ENCODE assay signal across 25 mouse cellular contexts in the genomic region with DNA sequence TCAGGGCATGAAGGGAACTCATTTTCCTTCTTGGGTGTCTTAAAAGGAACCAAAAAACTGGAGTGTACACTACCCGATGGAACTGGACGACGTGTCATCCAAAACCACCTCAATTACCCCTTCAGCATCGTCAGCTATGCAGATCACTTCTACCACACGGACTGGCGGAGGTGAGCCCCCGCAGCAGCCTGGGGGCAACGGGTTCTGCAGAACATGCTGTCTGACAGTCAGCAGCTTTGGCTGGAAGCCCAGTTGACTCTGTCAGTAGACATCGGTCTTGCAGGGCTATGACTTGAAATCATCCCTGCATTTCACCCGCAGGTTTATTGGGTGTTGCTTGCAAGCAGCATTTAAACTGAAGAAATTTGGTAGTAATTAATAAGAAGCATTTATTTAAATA. TPM values are rescaled to one million over a fixed set of nuclear protein-coding genes. Genes with fewer than 3 reads are reported as not detected.
DNase-seq lines count a peak whose midpoint lies in the region; ATAC-seq and TF ChIP-seq lines count a peak whose summit lies in the region.
"Had no signal": no experiment of that assay in that cellular context is flagged by ENCODE, and none has a peak within 500 bp of the region (broad histone marks: within the 10 kb centered on the region; RNA-seq: fewer than 3 reads in every experiment).

No protein-coding gene starts in this region.

- no peaks in the 10 kb centered on the region for H3K4me1 ChIP-seq in hindbrain, embryonic 15.5 days (replicated peaks)
- peaks cover 4% of the 10 kb centered on the region; the same call in 1 of the 2 replicates for H3K4me1 ChIP-seq in hindbrain, embryonic 10.5 days (replicated peaks)
- H3K4me1 ChIP-seq in midbrain, embryonic 14.5 days (ENCODE audit: control insufficient read depth, insufficient read depth, low read length), result no peaks in the 10 kb centered on the region
- no peaks in the 10 kb centered on the region for H3K4me1 ChIP-seq in midbrain, embryonic 11.5 days (ENCODE audit: control insufficient read depth, insufficient read depth, low read length)
- H3K4me1 ChIP-seq: embryonic facial prominence, embryonic 12.5 days; forebrain, embryonic 12.5 days; lung, embryonic 15.5 days; neural tube, embryonic 12.5 days had no signal

- TF ChIP-seq CTCF in brain, embryonic 14.5 days (IDR thresholded peaks at IDR 0.05; ENCODE audit: borderline replicate concordance, extremely low read depth, insufficient read depth, insufficient read length), result no peak

- peak; percentile 62 to 76 for DNase-seq in cerebellum, postnatal 10 days
- no peak for DNase-seq in cerebellum, adult 9-11 months
- DNase-seq in hindbrain, embryonic 10.5 days (ENCODE audit: low spot score), result no peak
- peak; percentile 42 for DNase-seq in midbrain, embryonic 14.5 days
- DNase-seq in midbrain, embryonic 11.5 days (ENCODE audit: low spot score, missing footprints), result no peak
- peak; percentile 57 for DNase-seq in brain, embryonic 14.5 days (ENCODE audit: low read depth)
- DNase-seq: adrenal gland, adult 8-10 months; gastrocnemius, postnatal 25 days; heart, adult 2 months; kidney, adult 11 months; layer of hippocampus, adult 9-11 months; lung, postnatal 36 days; right cerebral cortex, postnatal 14 days; thymus, postnatal 25 days had no signal

- peaks cover 32% of the 10 kb centered on the region for H3K36me3 ChIP-seq in hindbrain, embryonic 15.5 days
- peaks cover 57% of the 10 kb centered on the region for H3K36me3 ChIP-seq in hindbrain, embryonic 10.5 days
- H3K36me3 ChIP-seq in midbrain, embryonic 14.5 days (ENCODE audit: control insufficient read depth, insufficient read depth, low read length), result peaks cover 44% of the 10 kb centered on the region
- peaks cover 7% of the 10 kb centered on the region; the same call in 1 of the 2 replicates for H3K36me3 ChIP-seq in midbrain, embryonic 11.5 days (ENCODE audit: control insufficient read depth, insufficient read depth, low read length)

- no peak for TF ChIP-seq POLR2A in brain, embryonic 14.5 days (IDR thresholded peaks at IDR 0.05; ENCODE audit: borderline replicate concordance, extremely low read depth, insufficient read depth, insufficient read length, poor library complexity, severe bottlenecking)

- H3K27me3 ChIP-seq in hindbrain, embryonic 15.5 days, result no peaks in the 10 kb centered on the region
- no peaks in the 10 kb centered on the region for H3K27me3 ChIP-seq in hindbrain, embryonic 10.5 days (ENCODE audit: insufficient read depth, poor library complexity, severe bottlenecking)
- H3K27me3 ChIP-seq in midbrain, embryonic 14.5 days (ENCODE audit: control insufficient read depth, insufficient read depth, low read length), result no peaks in the 10 kb centered on the region
- no peaks in the 10 kb centered on the region for H3K27me3 ChIP-seq in midbrain, embryonic 11.5 days (ENCODE audit: control insufficient read depth, insufficient read depth, low read length)
- H3K27me3 ChIP-seq: embryonic facial prominence, embryonic 12.5 days; forebrain, embryonic 12.5 days; heart, embryonic 13.5 days; limb, embryonic 15.5 days; lung, embryonic 15.5 days; neural tube, embryonic 12.5 days had no signal

- no peak overlapping the region for H3K4me3 ChIP-seq in hindbrain, embryonic 15.5 days
- no peak overlapping the region for H3K4me3 ChIP-seq in hindbrain, embryonic 10.5 days
- H3K4me3 ChIP-seq in midbrain, embryonic 14.5 days (replicated peaks; ENCODE audit: low read depth, low read length), result no peak overlapping the region
- no peak overlapping the region for H3K4me3 ChIP-seq in midbrain, embryonic 11.5 days (ENCODE audit: low read depth, low read length)
- H3K4me3 ChIP-seq: embryonic facial prominence, embryonic 12.5 days; erythroblast, embryonic 14.5 days; forebrain, embryonic 12.5 days; heart, adult 2 months; heart, embryonic 13.5 days; left cerebral cortex, adult 2 months; limb, embryonic 15.5 days; lung, embryonic 15.5 days; neural tube, embryonic 12.5 days had no signal

- H3K9ac ChIP-seq in hindbrain, embryonic 15.5 days, result no peak overlapping the region
- H3K9ac ChIP-seq in midbrain, embryonic 14.5 days (replicated peaks; ENCODE audit: low read length), result no peak overlapping the region
- H3K9ac ChIP-seq in midbrain, embryonic 11.5 days (ENCODE audit: low read length), result no peak overlapping the region
- H3K9ac ChIP-seq: embryonic facial prominence, embryonic 12.5 days; forebrain, embryonic 12.5 days; heart, embryonic 13.5 days; limb, embryonic 15.5 days; liver, embryonic 14.5 days; lung, embryonic 15.5 days; neural tube, embryonic 12.5 days had no signal

- peak; percentile 51; the same call in 1 of the 2 replicates for ATAC-seq in hindbrain, embryonic 15.5 days (ENCODE audit: low FRiP score, low read depth)
- no peak for ATAC-seq in midbrain, embryonic 14.5 days (ENCODE audit: low FRiP score, low TSS enrichment)
- no peak for ATAC-seq in midbrain, embryonic 11.5 days (ENCODE audit: low FRiP score)
- ATAC-seq in erythroblast, adult 5-6 weeks (replicated peaks; ENCODE audit: low FRiP score, poor library complexity, severe bottlenecking), result no peak

- no peak overlapping the region for H3K4me2 ChIP-seq in hindbrain, embryonic 15.5 days
- no peak overlapping the region for H3K4me2 ChIP-seq in midbrain, embryonic 14.5 days (ENCODE audit: low read length)
- no peak overlapping the region for H3K4me2 ChIP-seq in midbrain, embryonic 11.5 days
- H3K4me2 ChIP-seq: embryonic facial prominence, embryonic 12.5 days; forebrain, embryonic 12.5 days; heart, embryonic 13.5 days; limb, embryonic 15.5 days; lung, embryonic 15.5 days; neural tube, embryonic 12.5 days had no signal

- no peak overlapping the region for H3K27ac ChIP-seq in hindbrain, embryonic 15.5 days (replicated peaks)
- H3K27ac ChIP-seq in hindbrain, embryonic 10.5 days, result no peak overlapping the region
- H3K27ac ChIP-seq in midbrain, embryonic 14.5 days (replicated peaks; ENCODE audit: low read depth, low read length), result no peak overlapping the region
- H3K27ac ChIP-seq in midbrain, embryonic 11.5 days (ENCODE audit: low read depth, low read length), result no peak overlapping the region
- H3K27ac ChIP-seq: embryonic facial prominence, embryonic 12.5 days; forebrain, embryonic 12.5 days; heart, adult 2 months; heart, embryonic 13.5 days; left cerebral cortex, adult 2 months; limb, embryonic 15.5 days; liver, embryonic 14.5 days; lung, embryonic 15.5 days; neural tube, embryonic 12.5 days had no signal

- H3K9me3 ChIP-seq in hindbrain, embryonic 15.5 days, result no peaks in the 10 kb centered on the region
- H3K9me3 ChIP-seq in hindbrain, embryonic 10.5 days, result no peaks in the 10 kb centered on the region
- no peaks in the 10 kb centered on the region for H3K9me3 ChIP-seq in midbrain, embryonic 14.5 days (ENCODE audit: control insufficient read depth, low read length)
- H3K9me3 ChIP-seq in midbrain, embryonic 11.5 days (ENCODE audit: control insufficient read depth, low read length), result no peaks in the 10 kb centered on the region
- H3K9me3 ChIP-seq: embryonic facial prominence, embryonic 12.5 days; forebrain, embryonic 12.5 days; heart, embryonic 13.5 days; limb, embryonic 15.5 days; lung, embryonic 15.5 days; neural tube, embryonic 12.5 days had no signal

- WGBS in hindbrain, embryonic 15.5 days, result 64% methylated on average over 10 of the region's 10 CpGs
- WGBS in hindbrain, embryonic 10.5 days, result 91% methylated on average over 10 of the region's 10 CpGs
- WGBS in midbrain, embryonic 14.5 days, result 75% methylated on average over 10 of the region's 10 CpGs
- 89% methylated on average over 10 of the region's 10 CpGs for WGBS in midbrain, embryonic 11.5 days

RNA-seq across cellular contexts. Expression of gene Rtraf, which starts 13.7 kb away (rescaled TPM):
- 145 and 161 TPM in 2 replicates for polyA plus RNA-seq in hindbrain, embryonic 15.5 days (2015; fragmentation: Nextera tagmentation; extraction: Ambion mirVana)
- 223 and 241 TPM in 2 replicates for polyA plus RNA-seq in hindbrain, embryonic 10.5 days (2016; fragmentation: Nextera tagmentation; extraction: Ambion mirVana)
- polyA plus RNA-seq in midbrain, embryonic 14.5 days (2014; fragmentation: Nextera tagmentation; extraction: Ambion mirVana), result 178 and 196 TPM in 2 replicates
- polyA plus RNA-seq in midbrain, embryonic 11.5 days (2014; fragmentation: Nextera tagmentation; extraction: Ambion mirVana), result 277 and 280 TPM in 2 replicates
- polyA plus RNA-seq in brain, embryonic 14.5 days (2012; rRNA removed), result 98.2 and 107 TPM in 2 replicates
- 35.1 and 37.3 TPM in 2 replicates for total RNA-seq in erythroblast, adult 5-6 weeks (2015; ENCODE audit: low replicate concordance)
- total RNA-seq in erythroblast, adult 5-6 weeks (2017; ENCODE audit: low replicate concordance), result 13.5 and 34.0 TPM in 2 replicates

RNA-seq across cellular contexts. Expression of gene Nid2, which starts 58.9 kb away (rescaled TPM):
- polyA plus RNA-seq in hindbrain, embryonic 15.5 days (2015; fragmentation: Nextera tagmentation; extraction: Ambion mirVana), result 45.7 and 48.2 TPM in 2 replicates
- polyA plus RNA-seq in hindbrain, embryonic 10.5 days (2016; fragmentation: Nextera tagmentation; extraction: Ambion mirVana), result 52.3 and 53.2 TPM in 2 replicates
- polyA plus RNA-seq in midbrain, embryonic 14.5 days (2014; fragmentation: Nextera tagmentation; extraction: Ambion mirVana), result 8.5 and 48.3 TPM in 2 replicates
- 30.0 and 32.2 TPM in 2 replicates for polyA plus RNA-seq in midbrain, embryonic 11.5 days (2014; fragmentation: Nextera tagmentation; extraction: Ambion mirVana)
- 13.8 and 33.2 TPM in 2 replicates for polyA plus RNA-seq in brain, embryonic 14.5 days (2012; rRNA removed)
- total RNA-seq in erythroblast, adult 5-6 weeks (2015; ENCODE audit: low replicate concordance), result 3.1 TPM in 1 of 2 replicates, not detected in the other
- total RNA-seq in erythroblast, adult 5-6 weeks (2017; ENCODE audit: low replicate concordance), result 0.84 TPM in 1 of 2 replicates, not detected in the other

Comparison
In these comparisons a context has a peak if more than half of its experiments do, and no peak if none do; other contexts are left out.
1. DNase-seq: peak in cerebellum, postnatal 10 days (2 of 2), midbrain, embryonic 14.5 days (single experiment) and brain, embryonic 14.5 days (single experiment); none in cerebellum, adult 9-11 months (single experiment), hindbrain, embryonic 10.5 days (single experiment) and midbrain, embryonic 11.5 days (single experiment).